Mouse (Mus musculus): Measurements from ENCODE around the gene Chst12. TPM values are rescaled to one million over a fixed set of nuclear protein-coding genes. Genes with fewer than 3 reads are reported as not detected.

Gene Chst12
- polyA plus RNA-seq, 1 experiment, result 18.8 TPM

GRCm38 (mm10) chr5:140569032-140569595 lies 63.8 kb downstream of the Chst12 start:
- DNase-seq (ENCODE audit: extremely low spot score in 1 of 2, low spot score in 1 of 2), result no peak

GRCm38 (mm10) chr5:140570223-140570870 lies 65.0 kb downstream of the Chst12 start:
- peak in 1 of 2 experiments; percentile 42 for DNase-seq (ENCODE audit: extremely low spot score in 1 of 2, low spot score in 1 of 2)

DNA sequence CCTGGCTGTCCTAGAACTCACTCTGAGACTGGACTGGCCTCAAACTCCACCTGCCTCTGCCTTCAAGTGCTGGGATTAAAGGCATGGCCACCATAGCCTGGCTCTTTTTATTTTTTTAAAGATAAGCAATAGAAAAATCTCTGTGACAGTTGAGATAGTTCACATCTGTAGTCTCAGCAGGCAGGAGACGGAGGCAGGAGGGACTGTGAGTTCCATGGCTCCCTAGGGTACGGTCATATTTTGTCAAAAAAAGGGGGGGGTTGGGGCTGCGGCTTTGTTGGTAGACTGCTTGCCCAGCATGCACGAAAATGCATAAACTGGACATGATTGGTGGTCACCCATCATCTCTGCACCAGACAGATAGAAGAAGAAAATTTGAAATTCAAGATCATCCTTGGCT lies 65.9 kb downstream of the Chst12 start:
- DNase-seq (ENCODE audit: extremely low spot score in 1 of 2, low spot score in 1 of 2), result no peak

GRCm38 (mm10) chr5:140571673-140572072 lies 66.3 kb downstream of the Chst12 start:
- DNase-seq (ENCODE audit: extremely low spot score in 1 of 2, low spot score in 1 of 2), result peak in 1 of 2 experiments; percentile 19

GRCm38 (mm10) chr5:140572611-140573010 lies 67.3 kb downstream of the Chst12 start:
- DNase-seq (ENCODE audit: extremely low spot score in 1 of 2, low spot score in 1 of 2), result no peak

Other genes starting within 250 kb of the Chst12 start
- 16.4 and 17.9 TPM in 2 replicates for gene Mad1l1, start 184.0 kb upstream of the Chst12 start, polyA plus RNA-seq (2012; rRNA removed)
- 11.3 and 12.0 TPM in 2 replicates for gene Nudt1, start 183.9 kb upstream of the Chst12 start, polyA plus RNA-seq (2012; rRNA removed)
- gene Mrm2, start 173.7 kb upstream of the Chst12 start, polyA plus RNA-seq (2012; rRNA removed), result 12.3 and 13.7 TPM in 2 replicates
- gene Snx8, start 116.3 kb upstream of the Chst12 start, polyA plus RNA-seq (2012; rRNA removed), result 10.3 and 11.1 TPM in 2 replicates
- 75.0 and 75.3 TPM in 2 replicates for gene Eif3b, start 86.2 kb upstream of the Chst12 start, polyA plus RNA-seq (2012; rRNA removed)
- 0.06 and 0.15 TPM in 2 replicates for gene Gm4869, start 59.9 kb upstream of the Chst12 start, polyA plus RNA-seq (2012; rRNA removed)
- gene Grifin, start 59.5 kb downstream of the Chst12 start, polyA plus RNA-seq (2012; rRNA removed), result 0.21 and 0.34 TPM in 2 replicates
- 28.7 and 36.2 TPM in 2 replicates for gene Lfng, start 101.8 kb downstream of the Chst12 start, polyA plus RNA-seq (2012; rRNA removed)
- 137 and 141 TPM in 2 replicates for gene Ttyh3, start 143.5 kb downstream of the Chst12 start, polyA plus RNA-seq (2012; rRNA removed)
- gene Iqce, start 196.8 kb downstream of the Chst12 start, polyA plus RNA-seq (2012; rRNA removed), result 47.7 and 60.0 TPM in 2 replicates
- 23.2 and 23.5 TPM in 2 replicates for gene Brat1, start 199.5 kb downstream of the Chst12 start, polyA plus RNA-seq (2012; rRNA removed)
- 15.3 and 17.0 TPM in 2 replicates for gene Amz1, start 218.6 kb downstream of the Chst12 start, polyA plus RNA-seq (2012; rRNA removed)